In the genomic region with DNA sequence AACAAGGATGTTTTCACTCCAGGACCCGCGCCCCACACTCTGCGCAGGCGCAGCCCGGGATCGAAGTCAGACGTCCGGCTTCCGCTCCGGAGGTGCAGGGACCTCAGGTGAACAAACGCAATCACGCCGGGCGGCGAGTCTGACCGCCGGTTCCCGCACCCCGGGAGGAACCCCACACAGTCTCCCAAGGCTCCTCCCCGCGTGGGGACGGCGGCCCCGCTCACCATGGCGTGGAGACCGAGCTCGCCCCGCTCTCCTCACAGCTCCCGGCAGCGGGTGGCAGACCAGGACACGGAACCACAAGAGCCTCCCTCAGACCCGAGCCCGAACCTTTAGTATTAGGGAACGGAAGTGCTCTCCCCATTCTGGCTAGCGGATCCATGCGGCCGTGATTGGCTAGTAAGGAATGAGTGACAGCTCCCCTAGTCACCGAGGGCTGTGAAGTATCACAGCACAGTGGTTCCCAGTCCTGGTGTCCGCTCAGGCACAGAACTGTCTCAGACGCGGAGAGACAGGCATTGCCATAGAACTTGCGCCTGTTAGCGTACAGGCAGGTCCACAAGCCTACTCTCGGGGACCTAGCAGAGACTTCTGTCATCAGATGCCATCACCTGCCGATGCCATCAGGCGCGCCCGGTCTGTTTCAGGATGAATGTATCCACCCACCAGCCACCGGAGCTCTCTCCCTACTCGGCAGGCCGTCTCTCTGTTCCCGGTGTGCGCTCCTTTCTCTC, we compare ENCODE assay signal across 7 mouse cellular contexts. TPM values are rescaled to one million over a fixed set of nuclear protein-coding genes. Genes with fewer than 3 reads are reported as not detected.
DNase-seq lines count a peak whose midpoint lies in the region; ATAC-seq lines count a peak whose summit lies in the region.
"Not testable (repeated sequence)": the region's sequence is repeated elsewhere in the genome, so short reads cannot be mapped to it uniquely, and the experiment has no call there.

Gene Zfp119a (minus strand): TSS at position 295 of the 734 bp plus-strand sequence.

- not testable (repeated sequence) for H3K4me1 ChIP-seq in intestine, embryonic 14.5 days (replicated peaks; ENCODE audit: control insufficient read depth, insufficient read depth, low read length)

- DNase-seq in adrenal gland, adult 18-20 months (ENCODE audit: low spot score in 2 of 2) = peak; percentile 69 to 76
- peak; percentile 89 for DNase-seq in embryo, embryonic 11 days
- DNase-seq in gastrocnemius, postnatal 25 days = peak; percentile 78
- peak; percentile 91 for DNase-seq in intestine, embryonic 14.5 days (ENCODE audit: low spot score)
- peak; percentile 81 to 87 for DNase-seq in left cerebral cortex, postnatal 14 days (ENCODE audit: low spot score in 2 of 2)
- DNase-seq in mesoderm, embryonic 11.5 days (ENCODE audit: low read depth, low spot score) = peak; percentile 86
- peak; percentile 68 for DNase-seq in right cerebral cortex, postnatal 4 days

- not testable (repeated sequence) for H3K9me3 ChIP-seq in intestine, embryonic 14.5 days (ENCODE audit: control insufficient read depth, low read length)

- H3K36me3 ChIP-seq in intestine, embryonic 14.5 days (ENCODE audit: control insufficient read depth, insufficient read depth, low read length) = not testable (repeated sequence)

- not testable (repeated sequence) for H3K27me3 ChIP-seq in intestine, embryonic 14.5 days (replicated peaks; ENCODE audit: control insufficient read depth, insufficient read depth, low read length)

- peak within 1 kb of the TSS; percentile 75 for H3K27ac ChIP-seq in intestine, embryonic 14.5 days (ENCODE audit: low read depth)

- peak; percentile 100 for ATAC-seq in intestine, embryonic 14.5 days (replicated peaks; ENCODE audit: low FRiP score, low TSS enrichment, low read depth)

- peak within 1 kb of the TSS; percentile 48 for H3K4me3 ChIP-seq in intestine, embryonic 14.5 days (ENCODE audit: low read depth, low read length)

- intact Hi-C loops in left cerebral cortex, postnatal 14 days (cut with DNase I) = not testable (repeated sequence)

- WGBS in intestine, embryonic 14.5 days = 0% methylated on average over 29 of the region's 53 CpGs

- H3K9ac ChIP-seq in intestine, embryonic 14.5 days (ENCODE audit: low read length) = peak within 1 kb of the TSS; percentile 51

- peak within 1 kb of the TSS; percentile 68 for H3K4me2 ChIP-seq in intestine, embryonic 14.5 days (ENCODE audit: low read length)

RNA-seq across cellular contexts. Expression of gene Zfp119a, which starts in this region (rescaled TPM):
- 1 to 10 TPM; 5.0 to 5.5 TPM for total RNA-seq in adrenal gland, adult 18-20 months (2021)
- total RNA-seq in gastrocnemius, postnatal 25 days (2021) = 1 to 10 TPM; 2.7 to 3.2 TPM
- polyA plus RNA-seq in intestine, embryonic 14.5 days (2014; fragmentation: Nextera tagmentation; extraction: Ambion mirVana) = 7.7 and 8.3 TPM in 2 replicates
- 1 to 10 TPM; 6.7 to 9.1 TPM for total RNA-seq in left cerebral cortex, postnatal 14 days (2021)

Comparison
In these comparisons a context has a peak if more than half of its experiments do, and no peak if none do; other contexts are left out.
1. Peak in every context shown above with its lines: DNase-seq, ATAC-seq, H3K4me3 ChIP-seq and H3K27ac ChIP-seq.